Mouse (Mus musculus) WW6 (cell line): ENCODE measurements around the gene Zic5.

Experiments used
- DNase-seq: peaks from one replicate; pipeline ENCODE4 v3.0.0-alpha.2; 2013; ENCODE audit warnings: low read depth, low spot score

The Zic5 gene

DNA sequence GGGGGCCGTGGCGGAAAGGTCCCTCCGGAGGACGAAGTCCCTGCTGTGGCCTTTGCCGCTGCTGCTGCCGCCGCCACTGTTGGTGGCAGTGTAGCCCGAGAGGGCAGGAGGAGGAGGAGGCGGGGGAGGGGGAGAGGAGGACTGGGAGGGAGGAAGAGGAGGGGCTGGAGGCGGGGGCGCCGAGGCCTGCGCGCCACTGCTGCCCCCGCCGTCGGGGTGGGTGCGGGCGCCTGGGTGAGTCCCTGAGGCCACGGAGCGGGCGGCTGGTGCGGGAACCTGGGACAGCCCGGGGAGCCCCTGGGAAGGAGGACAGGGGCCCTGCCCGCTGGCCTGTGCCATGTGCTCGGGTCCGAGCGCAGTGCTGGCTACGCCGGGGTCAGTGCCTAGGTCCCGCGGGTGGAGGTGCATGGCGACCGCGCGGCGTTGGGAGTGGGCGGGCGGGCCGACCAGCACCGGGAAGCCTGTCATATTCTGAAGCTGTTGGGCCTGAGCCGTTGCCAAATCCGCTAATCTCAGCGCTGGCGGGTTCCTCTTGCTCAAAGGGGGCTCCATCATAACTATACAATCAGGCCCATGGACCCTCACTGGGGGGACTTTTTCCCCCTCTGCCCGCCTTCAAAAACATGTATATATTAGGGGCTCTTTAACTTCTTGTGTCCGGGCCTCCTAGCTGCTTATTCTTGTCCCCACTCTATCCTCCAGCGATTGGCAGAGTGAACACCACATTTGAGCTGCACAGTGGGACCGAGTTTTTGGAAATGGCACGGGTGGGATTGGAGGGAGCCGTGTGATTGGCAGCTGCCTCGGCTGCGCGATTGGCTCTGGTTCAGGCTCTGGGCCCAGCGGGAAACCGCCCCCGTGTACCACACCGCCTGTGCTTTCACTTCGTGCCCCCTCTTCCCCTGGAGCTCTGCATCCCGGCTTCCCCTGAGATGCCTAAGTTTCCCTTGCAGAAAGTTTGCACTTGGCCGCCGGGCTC, at the start of gene Zic5:
Gene Zic5, minus strand, starts transcription at position 915 of the 979 bp plus-strand sequence.
- DNase-seq: no peak

DNA sequence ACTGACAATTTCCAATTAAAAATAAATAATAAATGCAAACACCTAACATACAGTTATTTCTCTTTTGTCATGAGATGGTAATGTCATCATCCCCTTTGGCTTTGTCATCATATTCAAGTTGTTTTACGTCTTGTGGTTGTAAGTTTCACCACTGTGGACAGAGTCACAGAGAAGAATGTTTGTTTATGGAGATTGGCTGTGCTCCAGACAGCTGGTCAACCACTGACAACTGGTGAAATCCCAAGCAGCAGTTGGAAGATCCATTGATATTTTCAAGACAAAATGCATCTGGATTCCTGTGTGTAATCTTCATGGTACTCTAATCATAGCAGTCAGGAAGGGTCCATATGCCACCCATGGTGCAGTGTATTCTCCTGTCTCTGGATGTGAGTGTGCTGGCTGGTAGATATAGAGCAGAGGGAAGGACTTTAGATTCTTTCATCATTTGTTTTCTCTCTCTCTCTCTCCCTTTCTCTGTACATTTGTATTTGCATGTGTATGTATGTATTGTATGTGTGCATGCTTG, 48.1 kb upstream of the Zic5 start:
- DNase-seq: no peak

DNA sequence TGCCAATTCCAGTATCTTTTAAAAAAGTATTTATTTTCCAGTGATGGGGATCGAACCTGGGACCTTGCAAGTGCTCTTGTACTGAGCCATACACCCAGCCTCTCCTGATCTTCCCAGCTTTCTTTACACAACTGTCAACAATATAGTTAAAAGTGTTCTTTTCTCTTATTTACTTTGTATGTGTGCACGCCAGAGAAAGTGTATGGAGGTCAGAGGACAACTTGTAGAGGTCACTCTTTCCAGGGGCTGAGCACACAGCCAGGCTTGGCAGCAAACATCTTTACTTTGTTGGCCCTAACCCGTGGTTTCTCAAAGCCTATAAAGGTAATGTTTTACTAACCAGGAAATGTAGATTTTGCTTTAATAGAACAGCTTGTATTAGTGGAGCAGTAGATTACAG, 46.0 kb upstream of the Zic5 start:
- no peak for DNase-seq

DNA sequence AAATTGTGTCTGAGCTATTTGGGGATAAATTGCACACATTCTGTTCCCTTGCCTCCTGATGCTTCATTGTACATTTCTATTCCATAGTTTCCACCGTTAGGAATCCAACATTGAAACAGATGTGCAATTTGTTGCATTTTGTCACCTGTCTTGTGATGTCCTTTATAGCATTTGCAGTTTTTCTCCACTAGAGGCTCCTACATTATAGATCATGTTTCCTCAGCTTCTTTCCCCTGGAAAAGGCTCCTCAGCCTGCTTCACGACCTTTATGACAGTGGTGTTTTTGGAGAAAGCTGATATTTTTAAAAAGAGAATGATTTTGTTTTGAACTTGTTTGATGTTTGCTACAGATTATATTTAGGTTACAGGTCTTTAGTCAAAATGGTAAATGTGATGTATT, 43.6 kb upstream of the Zic5 start:
- DNase-seq: no peak

DNA sequence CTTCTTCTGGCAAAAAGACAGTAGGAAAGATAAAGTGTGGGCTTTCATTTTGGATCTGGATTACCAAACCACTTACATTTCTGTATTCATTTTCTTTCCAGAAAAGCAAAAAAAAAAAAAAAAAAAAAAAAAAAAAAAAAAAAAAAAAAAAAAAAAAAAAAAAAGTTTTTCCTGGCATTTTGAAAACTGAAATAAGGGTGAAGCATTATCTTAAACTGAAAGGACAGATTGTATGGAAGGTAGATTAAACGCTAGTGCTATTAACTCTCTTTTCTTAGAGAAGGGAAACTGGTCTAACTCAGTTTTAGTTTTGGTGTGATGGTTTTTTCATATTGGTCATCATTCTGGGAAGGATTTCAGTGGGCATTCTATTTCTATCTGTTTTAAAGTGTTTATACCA, 26.5 kb upstream of the Zic5 start:
- no peak for DNase-seq

DNA sequence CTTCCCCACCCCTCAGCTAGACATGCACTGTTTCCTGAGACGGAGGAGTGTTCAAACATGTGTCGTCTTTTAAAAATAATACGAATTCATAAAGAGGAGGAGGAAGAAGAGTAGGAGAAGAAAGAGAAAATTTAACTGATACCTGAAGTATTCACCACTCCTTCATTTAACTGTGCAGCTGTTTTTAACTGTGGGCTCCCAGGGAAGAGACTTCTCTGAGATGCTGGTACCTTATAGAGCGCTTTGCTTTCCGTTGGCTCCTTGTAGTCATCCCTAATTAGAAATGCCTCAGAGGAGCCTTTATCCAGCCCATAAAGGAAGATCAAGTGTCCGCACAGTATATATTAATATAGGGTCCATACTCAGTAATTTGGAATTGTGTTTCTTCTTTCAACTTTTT, 26.0 kb upstream of the Zic5 start:
- DNase-seq: no peak

DNA sequence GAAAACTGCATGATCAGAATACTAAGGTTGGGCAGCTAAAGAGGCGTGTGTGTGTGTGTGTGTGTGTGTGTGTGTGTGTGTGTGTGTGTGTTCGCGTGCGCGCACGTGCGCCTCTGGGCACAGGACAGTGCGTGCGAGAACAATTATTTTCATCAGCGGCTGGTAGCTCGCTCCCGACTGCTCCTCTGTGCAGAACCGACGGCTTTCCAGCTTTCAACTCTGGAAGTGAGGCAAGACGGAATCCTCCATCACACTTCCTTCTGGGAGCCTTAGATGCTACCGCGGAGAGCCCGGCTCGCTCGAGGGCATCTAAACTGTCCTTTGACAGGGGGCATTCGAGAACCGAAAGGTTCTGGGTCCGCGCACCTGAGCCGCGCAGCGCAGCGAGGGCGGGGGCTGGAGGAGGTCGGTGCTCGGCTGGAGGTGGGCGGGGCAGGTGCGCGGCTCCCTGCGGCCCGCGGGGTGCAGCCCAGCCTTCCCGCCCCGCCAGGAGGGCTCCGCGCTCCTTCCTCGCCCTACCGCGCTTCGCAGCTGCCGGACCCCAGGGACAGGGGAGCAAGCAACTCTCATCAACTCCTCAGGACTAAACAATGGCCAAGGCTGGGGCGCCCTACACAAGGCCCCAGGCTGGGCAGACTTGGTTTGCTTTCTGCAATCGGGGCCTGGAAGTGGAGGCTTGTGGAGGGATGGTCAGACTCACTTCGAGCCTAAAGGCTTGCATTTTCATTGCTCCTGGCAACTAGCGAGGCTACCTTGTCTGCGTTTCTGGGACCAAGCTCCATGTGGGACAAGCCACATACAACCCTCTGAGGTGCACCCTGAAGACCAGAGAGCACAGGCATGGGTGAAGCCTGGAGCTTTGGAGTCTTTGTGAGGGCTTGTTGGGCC, 25.2 kb upstream of the Zic5 start, which contains the start of gene Gm10837:
Gene Gm10837, plus strand, starts transcription at position 146 of the 888 bp plus-strand sequence.
- DNase-seq: no peak

DNA sequence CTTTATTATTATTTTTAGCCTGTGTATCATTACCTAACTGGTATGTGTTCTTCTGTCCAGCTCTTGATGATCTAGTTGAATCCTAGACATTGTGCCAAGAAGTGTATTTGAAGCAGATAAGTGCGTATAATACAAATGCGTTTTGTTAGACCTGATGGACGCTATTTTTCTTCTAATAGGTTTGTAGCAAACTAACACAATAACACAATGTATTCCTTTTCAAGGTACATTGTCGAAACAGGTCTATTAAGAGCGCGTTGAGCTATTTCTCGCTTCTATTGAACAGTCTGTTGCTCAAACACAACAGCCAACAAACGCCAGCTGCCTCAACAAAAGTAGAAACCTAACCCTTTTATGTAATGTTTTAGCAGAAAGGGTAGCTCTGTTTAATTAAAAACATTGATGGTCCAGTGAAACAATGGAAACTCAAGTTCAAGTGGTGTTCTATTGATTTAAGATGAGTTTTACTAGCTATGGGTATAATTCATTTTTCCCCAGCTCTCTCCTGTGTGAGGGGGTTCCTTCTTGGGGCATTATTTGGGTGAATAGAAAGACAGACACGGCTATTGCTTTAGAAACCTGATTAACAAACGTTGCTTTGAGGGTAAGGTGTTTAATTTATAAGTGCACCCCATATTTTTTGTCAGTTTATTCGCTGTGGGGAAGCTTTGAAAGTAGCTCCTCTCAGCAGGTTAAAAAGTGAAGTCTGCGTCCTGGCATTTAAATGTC, 24.4 kb upstream of the Zic5 start:
- DNase-seq: no peak

DNA sequence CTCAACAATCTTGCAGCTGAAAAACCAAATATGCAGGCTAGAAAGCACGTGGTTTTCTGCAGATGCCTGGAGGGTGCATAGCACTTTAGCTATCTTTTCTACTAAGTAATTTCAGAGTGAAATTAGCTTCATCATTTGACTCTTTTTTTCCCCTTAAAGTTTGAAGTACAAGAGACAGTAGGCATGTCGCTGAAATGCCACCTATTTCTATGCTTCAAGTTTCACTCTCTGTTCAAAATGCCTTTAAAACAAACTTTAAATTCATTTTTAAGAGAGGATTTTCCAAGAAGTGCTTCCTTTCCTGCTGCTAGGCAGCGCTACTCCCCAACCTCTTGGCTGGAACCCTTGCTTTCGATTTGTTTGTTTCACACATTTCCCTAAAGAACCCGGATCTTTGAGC, 23.6 kb upstream of the Zic5 start:
- DNase-seq: no peak

DNA sequence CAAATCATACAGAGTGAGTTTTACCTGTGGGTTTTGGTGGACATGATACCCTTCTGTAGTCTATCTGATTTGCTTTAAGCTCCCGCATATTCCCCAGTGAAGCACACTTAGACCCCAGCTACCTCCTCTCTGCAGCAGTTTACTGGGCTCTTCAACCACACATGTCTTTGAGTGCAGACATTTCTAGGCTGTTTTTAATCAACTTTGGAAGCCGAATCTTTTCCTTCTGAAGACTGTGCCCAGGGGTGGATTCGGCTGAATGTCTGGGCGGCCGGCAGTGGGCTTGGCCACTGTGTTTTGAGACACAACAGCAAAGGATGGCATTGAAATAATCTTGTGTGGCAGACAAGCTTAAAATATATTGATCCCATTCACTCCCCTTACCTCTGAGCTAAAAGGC, 21.9 kb upstream of the Zic5 start:
- no peak for DNase-seq

DNA sequence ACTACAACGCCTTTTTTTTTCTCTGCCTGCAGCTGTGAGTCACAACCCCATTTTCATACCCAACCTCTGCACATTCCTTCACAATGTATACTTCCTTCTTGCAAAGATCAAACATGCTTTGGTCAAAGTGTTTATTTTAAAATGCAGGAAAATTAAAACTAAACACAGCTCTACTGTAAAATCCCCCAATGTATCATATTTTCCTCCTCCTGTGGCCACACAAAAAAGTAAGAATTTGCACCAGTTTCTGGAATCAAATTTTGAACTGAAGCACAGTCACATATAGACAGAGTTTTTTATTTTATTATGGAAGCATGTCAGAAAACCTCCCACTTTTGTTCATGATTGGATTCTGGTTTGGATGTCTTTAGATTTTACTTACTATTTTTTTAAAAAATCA, 21.1 kb upstream of the Zic5 start:
- DNase-seq: no peak

DNA sequence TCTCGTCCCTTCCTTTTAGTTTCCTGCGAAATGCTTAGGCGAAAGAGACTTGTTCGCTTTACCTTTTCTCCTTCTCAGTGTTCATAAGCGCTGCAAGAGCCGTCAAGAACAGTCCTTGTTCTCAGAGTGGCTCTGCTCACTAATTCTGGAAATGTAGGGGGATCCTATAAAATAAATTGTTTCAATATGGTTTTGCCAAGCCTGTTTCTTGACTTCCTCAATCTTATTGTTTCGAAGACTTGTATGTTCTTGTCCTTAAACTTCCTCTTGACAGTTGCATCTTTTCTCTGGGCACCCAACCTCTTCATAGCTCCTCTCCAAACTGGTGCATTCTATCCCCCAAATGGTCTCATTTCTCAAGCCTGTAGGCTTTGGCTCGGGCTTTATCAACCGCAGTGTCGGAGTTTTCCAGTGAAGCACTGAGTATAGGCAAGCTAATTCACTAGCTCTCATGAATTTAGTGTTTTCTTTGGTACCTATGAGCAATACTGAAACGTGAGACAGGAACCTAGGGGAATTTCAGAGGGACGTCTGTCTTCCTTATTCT, 20.2 kb upstream of the Zic5 start:
- no peak for DNase-seq

DNA sequence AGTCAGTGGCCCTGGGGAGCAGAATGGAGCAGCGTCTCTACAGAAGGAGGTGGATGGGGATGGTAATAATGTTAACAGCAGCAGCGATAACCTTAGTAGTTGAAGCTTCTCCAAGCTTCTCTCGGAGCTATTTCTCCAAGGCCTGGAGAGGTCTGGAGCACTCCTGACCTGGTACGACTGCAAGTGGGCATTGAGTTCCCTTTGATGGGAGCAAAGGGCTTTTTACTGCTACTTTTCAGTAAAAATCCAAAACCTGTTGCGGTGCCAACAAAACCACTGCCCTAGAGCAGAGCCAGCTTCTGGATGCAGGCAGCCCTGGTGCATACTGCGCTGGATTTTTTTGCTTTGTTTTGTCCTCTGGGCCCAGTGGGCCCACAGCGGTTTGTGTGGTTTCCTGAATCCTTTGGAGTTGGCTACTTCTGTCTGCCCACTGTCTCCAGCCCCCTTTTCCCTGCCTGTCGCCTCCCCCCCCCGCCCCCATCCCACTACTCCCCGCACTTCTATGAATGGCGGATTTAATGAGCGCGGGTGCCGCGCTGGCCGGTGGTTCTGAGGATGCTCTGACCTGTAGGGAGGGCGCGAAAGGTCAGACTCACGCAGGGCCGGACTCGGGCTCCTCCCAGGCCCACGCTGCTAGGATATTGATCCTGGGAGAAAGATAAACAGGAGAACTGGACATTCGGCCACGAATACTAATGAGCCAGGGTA, 19.5 kb upstream of the Zic5 start:
- DNase-seq: no peak

DNA sequence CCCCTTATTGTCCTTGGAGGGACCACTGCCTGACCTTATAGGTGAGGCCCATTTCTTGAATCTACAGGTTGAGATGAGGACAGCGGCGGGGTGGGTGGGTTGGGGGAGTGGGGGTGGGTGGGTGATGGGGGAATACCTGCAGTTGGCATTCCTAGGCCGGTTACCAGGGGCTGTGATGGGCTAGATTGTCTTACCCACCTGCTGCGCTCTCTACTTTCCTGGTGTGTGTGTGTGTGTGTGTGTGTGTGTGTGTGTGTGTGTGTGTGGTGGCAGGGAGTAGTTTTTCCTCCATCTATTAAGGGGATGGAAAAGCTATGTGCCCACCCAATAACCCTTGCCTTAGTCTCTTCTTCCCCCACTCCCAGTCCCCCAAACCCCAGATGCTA, 19.0 kb upstream of the Zic5 start:
- no peak for DNase-seq

DNA sequence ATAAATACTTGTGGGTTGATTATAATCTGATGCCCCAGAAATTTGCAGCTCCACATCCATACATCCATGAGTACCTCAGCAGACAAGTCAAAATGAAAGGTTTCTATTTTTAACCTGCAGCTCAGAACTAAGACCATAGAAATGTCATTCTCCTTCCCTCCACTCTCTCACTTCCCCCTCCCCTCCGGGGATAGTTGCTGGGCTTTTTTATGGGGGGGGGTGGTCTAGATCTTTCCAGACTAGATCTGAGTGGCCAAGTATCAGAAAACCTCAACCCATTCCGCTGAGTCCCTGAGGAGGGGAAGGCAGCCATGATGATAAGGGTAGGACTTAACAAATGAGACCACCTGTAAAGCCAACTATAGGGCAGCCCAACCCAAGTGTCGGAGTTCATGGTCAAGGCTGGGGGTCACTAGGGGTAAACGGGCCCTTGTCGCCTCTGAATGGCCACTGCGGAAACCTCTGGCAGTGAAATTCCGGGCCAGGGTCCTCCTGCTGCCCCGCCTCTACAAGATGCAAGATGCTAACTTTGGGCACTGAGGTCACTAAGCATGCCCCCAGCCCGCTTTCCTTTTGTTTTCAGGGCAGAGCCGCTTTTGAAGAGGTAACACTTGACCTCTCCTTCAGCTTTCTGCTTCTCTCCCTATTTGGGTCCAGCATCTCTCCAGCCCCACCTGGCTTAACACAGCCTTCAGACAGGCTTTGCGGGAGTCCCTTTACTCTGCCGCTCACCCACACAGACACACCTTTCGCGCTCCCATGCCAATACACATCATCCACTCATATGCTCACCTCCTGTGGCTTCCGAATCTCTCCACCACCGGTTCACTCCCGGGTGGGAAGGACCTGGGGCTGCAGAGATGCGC, 18.3 kb upstream of the Zic5 start:
- DNase-seq: no peak

DNA sequence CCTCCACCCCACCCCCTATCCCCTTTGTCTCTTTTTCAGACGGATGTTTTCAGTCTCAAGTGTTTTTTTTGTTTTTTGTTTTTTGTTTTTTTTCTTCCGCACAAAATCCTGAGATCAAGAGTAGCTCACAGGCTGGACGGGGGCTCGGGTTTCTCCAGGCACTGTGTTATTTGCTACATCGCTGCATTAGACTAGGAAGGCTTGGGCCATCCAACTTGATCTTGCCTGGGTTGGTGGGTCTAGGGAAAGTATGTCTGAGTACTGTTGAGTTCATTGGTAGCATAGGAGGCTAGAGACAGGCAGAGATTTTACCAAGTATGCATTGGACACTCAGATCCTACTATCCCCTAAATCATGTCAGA, 17.5 kb upstream of the Zic5 start:
- no peak for DNase-seq

DNA sequence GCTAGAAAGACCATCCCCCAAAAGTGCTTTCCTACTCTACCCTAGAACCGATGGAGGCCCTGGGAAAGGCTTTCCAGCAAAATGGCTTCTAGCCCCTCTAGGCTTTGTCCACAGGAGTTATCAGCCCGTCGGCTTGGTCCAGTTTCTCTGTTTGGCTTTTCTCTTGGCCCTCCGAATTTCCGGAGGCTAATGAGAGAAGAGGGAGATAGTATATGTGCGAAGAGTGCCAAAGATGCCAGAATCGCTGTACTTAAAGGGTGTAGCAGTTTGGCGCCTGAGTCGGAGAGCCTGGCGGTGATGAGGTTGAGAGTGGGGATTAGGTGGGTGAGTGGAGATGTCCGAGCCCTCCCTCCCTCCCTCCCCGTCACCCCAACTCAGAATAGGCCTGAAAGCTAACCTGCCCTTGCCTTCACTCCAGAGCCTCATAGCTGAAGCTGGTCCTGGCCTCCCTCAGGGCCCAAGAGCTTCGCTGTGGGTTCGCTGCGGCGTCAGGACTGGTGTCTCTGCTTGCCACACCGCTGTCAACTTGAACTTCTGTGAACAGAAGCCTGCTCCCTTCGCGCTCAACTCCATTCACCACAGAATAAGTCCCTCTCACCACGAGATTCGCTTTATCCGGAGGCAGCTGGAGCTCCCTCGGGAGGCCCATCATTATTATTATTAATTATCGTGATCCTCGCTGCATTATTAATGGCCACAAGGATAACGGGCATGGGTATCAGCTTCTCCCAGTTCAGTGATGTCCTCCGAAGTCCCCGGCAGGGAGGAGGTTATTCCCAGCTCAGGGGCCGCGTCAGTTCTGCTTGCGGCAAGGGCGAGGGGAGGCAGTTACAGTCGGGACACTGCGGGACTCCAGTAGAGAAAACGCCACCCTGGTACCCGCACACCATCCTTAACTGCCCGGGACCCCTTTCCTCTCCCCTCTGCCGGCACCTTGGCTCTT, 16.9 kb upstream of the Zic5 start:
- DNase-seq: no peak

DNA sequence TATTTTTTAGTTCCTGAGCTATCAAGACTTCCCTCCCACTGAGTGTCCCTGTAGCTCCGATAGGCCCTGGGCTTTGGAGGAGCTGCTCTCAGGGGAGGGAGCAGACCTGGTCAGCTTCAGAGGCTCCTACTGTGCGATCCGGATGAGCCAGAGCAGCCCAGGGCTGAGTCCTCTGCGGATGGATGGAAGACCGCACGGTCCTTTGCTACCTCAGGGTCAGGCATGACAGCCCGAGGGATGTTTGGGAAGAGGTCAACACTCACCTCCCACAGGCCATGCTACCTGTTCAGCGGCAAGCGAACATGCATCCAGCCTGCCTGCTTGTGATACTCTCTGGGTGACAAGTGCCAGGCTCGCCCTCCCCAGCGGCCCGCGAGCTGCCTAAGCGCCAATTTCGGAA, 15.7 kb upstream of the Zic5 start:
- no peak for DNase-seq

DNA sequence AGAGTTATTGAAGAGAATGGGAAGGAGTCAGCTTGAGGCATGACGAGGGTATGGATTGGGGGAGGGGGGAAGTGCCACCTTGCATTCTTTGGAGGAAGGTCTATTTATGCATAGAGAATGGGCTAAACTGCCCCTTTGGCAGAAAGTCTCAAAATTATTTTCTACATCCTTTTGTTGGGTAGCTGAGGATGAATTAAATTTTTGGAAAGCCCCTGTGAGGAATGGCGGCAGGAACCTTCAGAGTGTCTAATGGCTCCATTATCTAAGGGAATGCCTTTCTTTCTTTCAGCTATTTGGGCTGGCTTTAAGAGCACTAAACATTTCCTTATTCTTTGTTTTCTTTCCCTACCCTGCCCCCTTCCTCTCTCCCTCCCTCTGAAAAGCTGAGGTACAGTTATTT, 14.9 kb upstream of the Zic5 start:
- no peak for DNase-seq
